Mouse (Mus musculus): ENCODE measurements at regions not wholly inside any gene's neighbourhood (a gene's known extent, or its start where the extent isn't known, plus 50 kb on each side); places are given as distances from the start of the nearest gene placed in this dataset.

DNA sequence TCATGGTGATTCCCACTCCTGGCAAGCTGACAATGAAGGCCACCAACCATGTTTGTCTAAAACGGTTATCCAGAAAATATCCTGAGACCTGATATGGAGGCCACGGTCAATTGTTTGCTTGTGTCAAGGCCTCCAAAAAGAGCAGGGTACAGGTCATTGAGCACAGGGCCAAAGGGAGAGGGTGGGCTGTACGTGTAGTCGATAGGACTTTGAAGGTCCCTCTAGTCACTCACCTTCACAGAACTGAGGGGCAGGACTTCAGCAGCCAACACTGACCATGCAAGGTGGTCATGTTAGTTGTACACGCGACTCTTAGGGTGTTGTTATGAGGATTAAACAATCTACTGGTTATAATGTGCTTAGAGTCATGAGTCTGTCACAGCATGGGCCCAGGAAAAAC lies 264.4 kb upstream of the Prok2 start:
- DNase-seq (ENCODE audit: low spot score in 2 of 2): no peak

DNA sequence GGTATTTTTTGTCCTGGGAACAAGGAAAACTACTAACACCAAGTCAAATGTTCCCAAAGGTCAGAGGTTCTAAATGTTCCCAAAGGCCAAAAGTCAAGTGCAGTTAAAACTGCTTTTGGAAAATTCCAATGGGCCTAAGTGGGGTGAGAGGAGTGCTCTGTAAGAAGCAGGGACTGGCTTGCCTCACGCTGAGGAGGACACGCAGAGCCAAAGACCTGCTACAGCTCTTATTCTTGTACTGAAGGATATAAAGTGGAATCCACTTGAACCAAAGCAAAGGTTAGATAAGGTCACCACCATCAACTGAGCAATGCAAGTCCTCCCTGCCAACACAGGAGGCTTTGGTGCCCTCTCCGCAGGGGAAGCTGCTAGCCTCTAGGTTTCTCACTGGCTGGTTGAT lies 260.3 kb upstream of the Prok2 start:
- no peak for DNase-seq (ENCODE audit: low spot score in 2 of 2)

DNA sequence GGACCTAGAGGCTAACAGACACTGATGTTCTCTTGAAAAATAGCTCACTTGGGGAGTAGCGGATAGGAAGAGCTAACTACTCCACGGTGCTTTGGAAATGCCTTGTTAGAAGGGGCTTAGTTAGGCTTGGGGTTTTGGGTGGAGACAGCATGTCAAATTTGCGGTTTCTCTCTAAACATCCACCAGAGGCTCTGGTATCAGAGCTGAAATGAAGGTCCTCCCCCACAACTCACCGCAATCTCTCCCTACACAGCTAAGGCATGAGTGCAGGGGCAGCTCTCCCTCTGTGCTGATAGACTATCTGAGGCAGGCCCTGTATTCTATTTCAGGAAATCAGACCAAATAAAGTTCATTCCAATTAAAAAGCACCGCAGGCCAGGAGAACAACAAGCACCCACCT lies 259.1 kb upstream of the Prok2 start:
- no peak for DNase-seq (ENCODE audit: low spot score in 2 of 2)

DNA sequence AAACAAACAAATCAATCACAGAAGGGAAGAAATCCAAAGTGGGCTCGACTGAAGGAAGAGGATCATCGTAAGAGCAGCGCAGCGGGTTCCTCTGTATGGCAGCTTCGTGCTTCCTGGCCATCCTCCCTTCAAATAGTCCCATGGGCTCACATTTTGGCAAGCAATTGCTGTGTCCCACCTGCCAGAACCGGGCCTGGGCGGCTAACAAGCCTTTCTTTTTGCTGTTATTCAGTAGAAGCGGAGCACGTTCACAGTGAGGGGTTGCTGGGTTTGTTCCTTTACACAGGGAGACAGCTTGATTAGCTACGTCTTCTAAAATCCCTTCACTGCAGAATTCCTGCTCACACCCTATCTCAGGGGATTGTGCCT lies 258.6 kb upstream of the Prok2 start:
- DNase-seq (ENCODE audit: low spot score in 2 of 2): no peak

DNA sequence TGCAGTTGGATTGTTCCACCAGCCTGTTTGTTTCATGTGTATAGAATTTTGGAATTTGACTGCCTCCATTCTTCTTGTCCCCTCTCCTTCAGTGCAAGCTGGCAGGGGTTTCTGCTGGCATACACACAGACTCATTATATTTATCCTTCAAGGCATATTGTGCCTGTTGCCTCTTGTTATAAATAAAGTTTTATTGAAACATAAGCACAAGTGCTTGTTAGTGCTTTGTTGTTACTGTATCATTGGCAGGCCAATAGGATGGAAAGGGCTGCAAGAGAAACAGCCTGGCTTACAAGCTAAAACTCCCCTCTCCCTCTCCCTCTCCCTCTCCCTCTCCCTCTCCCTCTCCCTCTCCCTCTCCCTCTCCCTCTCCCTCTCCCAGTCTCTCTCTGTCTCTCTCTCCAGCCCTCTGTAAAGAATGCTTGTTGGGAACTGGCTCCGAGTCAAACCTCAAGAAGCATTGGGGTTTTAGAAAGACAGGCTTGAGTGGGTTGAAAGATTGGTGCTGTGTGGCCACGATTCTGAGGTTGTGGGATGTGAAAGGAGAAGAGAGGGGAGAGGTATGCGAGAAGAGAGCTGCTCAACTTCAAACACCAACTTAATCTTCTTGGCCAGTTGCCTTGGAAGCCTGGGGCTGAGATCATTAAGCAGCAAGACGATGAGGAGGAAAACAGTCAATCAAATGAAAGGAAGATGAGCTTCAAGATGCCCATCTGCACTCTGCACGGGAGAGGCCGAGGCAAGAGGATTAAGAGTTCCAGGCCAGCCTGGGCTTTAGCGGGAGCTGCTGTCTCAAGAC lies 258.1 kb upstream of the Prok2 start:
- DNase-seq (ENCODE audit: low spot score in 2 of 2): no peak

DNA sequence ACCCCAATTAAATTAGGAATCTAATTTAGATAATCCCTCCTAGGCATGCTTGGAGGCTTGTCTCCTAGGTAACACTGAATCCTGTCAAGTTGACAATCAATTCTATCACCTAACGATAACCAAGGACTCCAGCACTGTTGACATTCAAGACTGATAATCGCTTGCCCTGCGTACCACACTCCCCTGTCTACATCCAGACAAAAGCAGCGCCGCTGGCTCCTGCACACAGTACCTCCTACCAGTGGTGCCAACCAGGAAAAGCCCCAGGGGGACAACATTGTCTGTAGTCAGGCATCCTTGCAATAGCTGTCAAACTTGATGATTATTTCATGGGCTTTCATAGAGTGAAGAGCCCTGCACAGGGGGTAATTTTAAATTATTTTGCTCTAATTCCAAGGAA lies 253.4 kb upstream of the Prok2 start:
- no peak for DNase-seq (ENCODE audit: low spot score in 2 of 2)

DNA sequence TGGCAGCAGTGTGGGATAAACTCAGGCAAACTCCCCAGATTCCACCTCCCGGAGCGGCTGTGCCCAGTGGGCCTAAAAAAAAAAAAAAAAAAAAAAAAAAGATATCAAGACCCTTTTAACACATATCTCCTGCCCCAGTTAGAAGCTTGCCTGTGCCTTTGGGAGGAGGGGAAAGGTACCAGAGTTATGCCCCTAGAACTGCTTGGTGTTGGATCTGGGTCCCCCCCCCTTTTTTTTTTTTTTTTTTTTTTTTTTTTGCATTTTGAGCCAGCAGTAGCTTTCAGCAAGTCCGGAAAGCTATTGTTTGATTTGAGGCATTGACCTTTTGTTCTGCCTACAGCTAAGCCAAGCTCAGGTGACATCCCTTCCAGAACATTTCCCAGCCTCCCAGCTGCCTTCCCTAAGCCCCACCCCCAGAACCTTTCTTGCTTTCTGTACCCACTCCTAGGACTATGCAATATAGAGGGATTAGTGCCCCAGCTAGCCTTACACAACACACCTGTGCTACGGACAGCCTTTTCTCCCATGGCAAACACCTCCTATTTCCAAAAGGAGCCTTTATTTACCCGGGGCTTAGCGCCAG lies 252.1 kb upstream of the Prok2 start:
- no peak for DNase-seq (ENCODE audit: low spot score in 2 of 2)

DNA sequence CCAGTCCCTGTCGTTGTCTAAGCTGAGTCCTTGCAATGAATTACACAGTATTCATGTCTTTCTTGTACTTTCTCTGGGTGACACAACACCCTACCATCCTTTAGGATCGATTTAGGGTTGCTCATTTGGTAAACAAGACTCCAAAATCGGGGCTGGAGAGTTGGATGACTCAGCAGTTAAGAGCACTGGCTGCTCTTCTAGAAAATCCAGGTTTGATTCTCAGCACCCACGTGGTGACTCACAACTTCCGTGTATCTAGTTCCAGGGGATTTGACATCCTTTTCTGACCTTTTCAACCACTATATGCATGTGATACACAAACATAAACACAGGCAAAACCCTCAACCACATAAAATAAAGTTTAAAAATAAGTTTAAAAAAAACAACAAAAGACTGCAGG lies 250.0 kb upstream of the Prok2 start:
- no peak for DNase-seq (ENCODE audit: low spot score in 2 of 2)

DNA sequence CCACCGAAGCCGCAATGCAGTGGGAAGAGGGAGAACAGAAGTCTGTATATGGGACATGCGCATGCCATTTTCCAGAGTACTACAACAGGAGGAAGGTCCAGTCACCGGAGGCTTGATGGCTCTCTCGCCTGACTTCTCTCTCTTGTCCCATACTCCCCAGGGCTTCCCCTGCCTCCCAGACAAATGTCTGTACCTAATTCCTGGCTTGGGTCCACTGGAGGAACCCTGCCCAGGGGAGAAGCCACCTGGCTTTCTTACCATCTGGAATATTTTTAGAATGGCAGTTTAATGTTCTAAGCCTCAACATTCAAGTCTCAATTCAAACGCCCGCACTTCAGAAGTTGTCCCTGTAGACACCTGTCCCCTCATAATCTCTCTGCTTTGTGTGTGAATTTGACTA lies 249.3 kb upstream of the Prok2 start:
- no peak for DNase-seq (ENCODE audit: low spot score in 2 of 2)

DNA sequence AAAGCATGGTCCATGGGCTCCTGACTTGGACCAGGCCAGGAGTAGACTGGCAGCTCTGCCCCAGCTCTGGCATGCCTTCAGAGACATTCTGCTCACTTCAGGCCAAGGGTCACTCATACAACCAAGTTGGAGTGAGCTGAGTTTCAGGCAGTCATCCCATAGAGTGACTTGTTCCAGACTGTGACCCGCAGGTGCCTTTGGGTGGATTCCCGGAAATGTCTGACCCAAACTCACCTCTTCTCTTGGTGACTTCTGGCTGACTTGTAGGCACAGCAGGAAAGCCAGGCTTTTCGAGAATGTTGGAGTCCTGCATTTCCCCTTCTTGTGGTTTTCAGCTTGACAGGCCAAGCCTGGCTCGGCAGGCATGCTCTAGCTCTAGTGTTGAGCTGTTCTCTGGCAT lies 248.3 kb upstream of the Prok2 start:
- DNase-seq (ENCODE audit: low spot score in 2 of 2): no peak

DNA sequence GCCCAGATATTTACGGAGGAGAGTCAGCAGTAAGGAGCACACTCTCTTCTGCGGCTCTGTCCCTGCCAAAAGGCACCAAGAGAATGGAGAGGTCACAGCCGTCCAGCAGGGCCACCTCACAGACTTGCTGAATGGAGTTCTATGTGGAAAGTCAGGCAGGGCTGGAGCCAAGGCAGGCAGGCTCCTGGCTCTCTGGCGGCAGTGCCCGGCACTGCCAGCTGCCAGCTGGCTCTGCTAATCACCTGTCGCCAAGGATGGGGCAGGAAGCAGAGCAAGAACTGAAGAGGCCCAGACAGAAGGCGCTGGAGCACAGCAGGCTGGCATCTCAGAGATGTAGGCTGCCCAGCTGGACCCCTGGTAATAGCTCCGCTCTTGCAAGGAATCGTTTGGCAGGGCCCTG lies 245.2 kb upstream of the Prok2 start:
- peak; percentile 8 to 22 for DNase-seq (ENCODE audit: low spot score in 2 of 2)

DNA sequence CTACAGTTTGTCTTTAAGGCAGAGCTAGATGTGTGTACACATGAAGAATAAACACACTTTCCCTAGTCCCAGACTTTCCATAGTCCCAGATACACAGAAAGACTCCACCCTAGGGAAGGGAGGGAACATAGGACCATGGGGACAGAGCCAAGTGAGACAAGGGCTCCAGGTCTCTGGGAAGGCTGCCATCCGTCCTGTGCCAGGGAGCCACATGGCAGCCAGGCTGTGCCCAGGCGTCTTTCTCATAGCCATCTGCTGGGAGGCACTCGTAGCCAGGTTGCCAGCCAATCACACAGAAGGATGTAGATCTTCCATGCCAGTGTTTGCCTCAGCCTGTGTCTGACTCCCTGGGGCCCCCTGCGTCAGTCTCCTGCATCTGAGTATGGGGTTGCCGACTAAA lies 242.7 kb upstream of the Prok2 start:
- peak; percentile 42 to 46 for DNase-seq (ENCODE audit: low spot score in 2 of 2)

DNA sequence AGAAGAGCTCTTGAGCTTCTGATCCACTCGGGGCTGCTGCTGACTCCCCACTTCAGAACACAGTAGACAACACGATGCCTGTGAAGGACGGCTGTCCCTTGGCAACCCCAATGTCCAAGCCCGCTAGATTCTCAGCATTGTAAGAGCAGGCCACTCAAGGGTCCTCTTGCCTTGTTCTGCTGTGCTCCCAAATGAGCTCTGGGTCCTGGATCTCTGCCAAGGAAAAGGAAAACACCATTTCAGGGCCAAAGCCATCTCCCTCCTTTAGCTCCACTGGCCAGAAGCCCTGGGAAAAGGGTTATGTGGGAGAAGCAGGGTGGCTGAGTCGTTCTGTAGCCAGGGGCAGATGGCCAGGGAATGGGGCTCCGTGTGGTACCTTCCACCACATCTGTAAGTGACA lies 241.3 kb upstream of the Prok2 start:
- DNase-seq (ENCODE audit: low spot score in 2 of 2): no peak

DNA sequence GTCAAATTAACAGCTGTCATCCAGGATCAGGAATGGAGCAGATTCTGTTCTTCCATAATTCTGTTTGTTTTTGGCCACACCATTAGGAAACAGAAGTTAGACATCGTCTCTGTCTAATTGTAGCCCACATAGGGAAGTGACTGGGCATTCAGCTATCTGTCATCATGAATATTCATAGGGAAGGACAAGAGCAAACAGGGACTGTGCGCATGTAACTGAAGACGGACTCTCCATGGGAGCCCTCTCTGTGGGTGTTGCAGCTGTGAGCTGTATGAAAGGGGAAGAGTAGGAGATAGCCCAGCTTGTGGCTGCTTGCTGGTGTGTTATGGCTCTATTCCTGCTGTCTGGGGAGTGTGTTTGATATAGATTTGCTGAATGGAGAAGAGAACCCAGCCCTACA lies 238.3 kb upstream of the Prok2 start:
- DNase-seq (ENCODE audit: low spot score in 2 of 2): no peak

DNA sequence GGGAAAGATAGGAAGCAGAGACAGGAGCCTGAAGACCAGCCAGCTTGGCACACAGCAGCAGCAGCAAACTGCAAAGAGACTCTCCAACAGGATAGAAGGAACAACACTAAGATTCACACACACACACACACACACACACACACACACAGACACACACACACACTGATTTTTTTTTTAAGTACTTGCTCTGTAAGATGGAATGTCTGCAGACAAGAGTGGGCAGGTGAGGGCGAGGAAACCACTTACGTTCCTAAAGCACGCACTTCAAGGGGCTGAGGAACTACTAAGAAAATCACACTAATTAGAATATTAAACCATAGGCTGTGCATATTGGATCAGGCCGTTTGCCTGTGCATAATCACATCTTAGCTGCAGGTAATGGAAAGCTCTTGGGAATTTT lies 237.8 kb upstream of the Prok2 start:
- DNase-seq (ENCODE audit: low spot score in 2 of 2): no peak

DNA sequence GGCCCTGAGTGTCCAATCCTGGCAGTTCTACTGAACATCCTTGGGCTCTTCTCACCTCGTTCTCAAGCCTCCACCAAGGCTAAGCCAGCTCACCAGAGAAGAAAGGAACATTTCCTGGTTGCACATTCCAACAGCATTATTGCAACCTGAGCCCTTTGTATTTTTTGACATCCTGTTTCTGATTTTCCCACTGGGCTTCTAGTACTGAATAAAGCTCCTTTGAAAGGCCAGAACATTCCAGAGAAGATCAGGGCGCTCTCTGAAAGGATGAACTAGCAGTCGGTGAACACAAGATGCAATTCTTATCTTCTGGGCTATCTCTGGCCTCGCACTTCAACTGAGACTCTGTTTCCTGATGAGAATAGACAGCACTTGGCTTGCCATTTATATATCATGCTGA lies 233.2 kb upstream of the Prok2 start:
- no peak for DNase-seq (ENCODE audit: low spot score in 2 of 2)

DNA sequence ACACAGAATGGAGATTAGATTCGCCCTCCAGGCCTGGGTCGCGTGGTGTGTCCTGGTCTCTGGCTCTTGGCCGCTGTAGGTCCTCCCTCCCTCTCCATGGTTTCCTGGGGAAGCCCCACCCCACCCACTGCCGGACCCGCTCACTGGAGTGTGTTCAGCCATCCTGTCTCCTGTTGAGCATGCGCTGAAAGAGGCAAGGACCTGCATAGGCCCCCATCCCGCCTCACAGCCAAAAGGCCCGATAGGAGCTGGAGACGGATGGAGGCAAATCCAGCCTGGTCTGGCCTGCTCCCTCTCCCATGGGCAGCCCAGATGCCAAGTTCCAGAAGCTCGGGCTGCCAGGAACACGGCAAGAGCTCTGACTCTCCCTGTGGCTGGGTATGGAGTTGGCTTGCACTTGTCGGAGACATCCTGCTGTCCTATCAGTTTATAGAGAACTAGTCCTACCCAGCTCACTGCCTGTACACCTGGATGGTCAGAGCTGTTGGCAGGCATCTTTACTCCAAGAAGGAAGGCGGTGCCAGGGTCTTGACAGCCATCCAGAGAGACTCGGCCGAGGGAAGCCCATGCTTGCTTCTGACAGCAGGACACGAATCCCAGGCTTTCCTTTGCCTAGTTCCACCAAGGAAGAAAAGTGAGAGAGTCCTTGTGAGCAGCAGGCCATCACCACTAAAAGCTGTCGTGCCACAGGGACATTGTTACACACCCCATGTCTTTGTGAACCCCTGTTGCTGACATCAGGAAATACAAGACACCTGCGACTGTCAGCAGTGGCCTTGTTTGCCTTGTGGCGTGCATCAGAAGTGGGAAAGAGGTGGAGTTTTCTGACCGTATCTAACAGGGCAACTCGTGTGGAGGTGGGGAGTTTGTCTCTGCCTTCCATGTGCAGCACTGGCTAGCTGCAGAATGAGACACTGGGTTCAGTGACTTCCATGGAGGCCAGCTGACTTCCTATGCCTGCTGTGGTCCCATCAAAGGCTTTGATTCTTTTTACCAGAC lies 228.9 kb upstream of the Prok2 start:
- DNase-seq (ENCODE audit: low spot score in 2 of 2): no peak

DNA sequence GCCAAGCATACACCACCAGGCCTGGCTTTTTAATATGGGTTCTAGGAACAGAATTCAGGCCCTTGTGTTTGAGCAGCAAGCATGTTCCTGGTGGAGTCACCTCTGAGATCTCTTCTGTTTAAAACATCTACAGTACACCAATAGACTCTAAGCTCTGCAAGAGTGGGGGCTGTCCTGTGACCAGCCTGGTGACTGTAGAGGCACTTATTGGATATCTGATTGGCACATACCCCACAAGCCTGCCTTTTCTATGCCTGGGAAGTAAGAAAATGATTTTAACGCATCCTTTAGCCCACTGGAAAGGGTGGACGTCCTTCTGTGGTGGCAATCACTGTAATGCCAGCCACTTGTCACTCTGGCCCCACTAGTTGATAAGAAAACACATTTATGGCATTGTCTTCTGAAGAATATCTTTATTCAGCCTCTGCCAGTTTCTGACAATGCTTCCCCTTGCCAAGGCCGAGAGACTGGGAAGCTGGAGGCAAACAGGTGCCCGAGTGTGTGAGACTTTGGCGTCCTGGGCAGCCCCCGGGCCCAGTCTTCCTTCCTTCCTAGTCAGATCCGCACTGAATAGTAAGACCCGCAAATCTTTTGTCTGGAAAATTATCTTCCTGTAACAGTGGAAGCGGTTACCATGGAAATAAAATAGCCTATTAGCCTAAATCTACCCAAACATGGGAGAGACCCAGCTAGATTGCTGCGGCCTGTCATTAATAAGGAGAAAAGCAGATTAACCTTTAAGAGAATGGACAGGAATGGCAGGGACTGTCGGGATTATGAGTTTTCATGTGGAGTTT lies 228.0 kb upstream of the Prok2 start:
- DNase-seq (ENCODE audit: low spot score in 2 of 2): no peak

DNA sequence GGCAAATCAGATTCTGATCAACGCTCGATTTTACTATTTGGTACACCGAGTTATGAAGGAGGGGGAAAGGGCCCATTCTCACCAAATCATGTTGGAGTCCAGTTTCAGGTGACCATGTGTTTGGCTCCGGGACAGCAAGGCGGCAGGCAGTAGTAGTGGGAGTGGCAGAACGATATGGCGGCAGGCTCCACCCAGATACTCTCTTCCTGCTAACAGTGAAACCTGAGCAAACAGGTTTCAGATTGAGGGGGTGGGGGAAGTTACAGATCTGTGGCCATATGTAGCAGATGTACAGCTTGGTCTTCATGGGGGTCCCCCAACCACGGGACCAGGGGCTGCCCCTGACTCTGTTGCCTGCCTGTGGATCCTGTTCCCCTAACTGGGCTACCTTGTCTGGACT lies 224.6 kb upstream of the Prok2 start:
- no peak for DNase-seq (ENCODE audit: low spot score in 2 of 2)

DNA sequence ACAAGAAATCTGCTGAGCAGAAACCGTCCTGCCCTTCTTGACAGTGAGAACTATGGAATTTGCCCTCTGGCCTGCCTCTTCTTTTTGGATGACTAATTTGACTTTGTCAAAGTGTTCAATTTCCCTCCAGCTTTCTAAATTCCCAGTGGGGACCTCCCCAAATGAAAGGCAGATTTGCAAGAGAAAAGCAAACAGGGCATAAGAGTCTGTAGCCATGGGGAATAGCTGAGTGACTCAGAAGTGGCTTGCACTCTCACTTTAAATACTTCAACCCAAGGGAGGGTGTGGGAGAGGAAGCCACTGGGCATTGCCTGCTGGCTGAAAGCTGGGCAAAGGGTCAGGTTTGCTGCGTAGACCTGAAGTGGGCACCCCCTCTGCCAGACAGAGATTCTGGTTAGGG lies 220.7 kb upstream of the Prok2 start:
- no peak for DNase-seq (ENCODE audit: low spot score in 2 of 2)

DNA sequence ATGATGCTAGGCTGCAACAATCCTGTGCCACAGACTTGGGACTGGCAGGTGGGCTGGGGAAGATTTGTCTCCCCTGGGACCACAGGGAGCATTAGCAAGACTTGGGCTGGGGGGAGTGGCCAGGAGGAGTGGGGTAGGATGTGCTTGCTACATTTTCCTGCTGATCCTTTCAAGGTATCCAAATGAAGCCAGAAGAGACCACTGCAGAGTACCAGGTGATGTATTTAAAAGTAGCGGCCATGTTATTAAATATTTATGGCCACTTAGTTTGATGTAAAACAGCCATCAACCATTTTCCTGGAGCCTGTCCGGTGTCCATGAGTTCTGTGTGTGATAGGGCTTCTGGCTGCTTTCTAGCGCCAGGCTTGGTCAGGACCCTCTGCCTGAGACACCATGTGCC lies 220.3 kb upstream of the Prok2 start:
- no peak for DNase-seq (ENCODE audit: low spot score in 2 of 2)
